30 mouse cellular contexts compared by ENCODE assay signal in the genomic region with DNA sequence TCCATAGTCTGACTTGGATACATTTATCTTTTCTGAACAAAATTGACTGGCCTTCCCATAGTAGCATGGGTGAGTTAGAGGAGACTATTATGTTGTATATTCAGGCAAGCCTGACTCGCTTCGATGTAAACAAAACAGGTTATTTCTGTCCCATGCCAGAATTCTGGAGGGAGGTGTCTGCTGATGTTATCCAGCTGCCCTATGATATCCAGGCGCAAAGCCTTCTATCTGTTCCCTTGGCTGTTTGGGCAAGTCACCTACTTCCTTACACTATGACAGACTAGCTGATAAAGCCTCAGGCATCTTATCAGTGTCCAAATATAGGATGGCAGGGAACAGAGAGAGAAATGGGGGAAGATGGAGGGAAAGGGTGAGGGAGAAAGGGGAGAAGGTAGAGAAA. TPM values are rescaled to one million over a fixed set of nuclear protein-coding genes. Genes with fewer than 3 reads are reported as not detected.
DNase-seq lines count a peak whose midpoint lies in the region; ATAC-seq and TF ChIP-seq lines count a peak whose summit lies in the region.
"Had no signal": no experiment of that assay in that cellular context is flagged by ENCODE, and none has a peak within 500 bp of the region (broad histone marks: within the 10 kb centered on the region; RNA-seq: fewer than 3 reads in every experiment).

No protein-coding gene starts in this region.

- TF ChIP-seq POLR2A in MEL (IDR thresholded peaks at IDR 0.05; ENCODE audit: control insufficient read depth in 1 of 2, insufficient read depth in 1 of 2, low read depth in 1 of 2, low read length in 2 of 2, poor library complexity in 1 of 2), result no peak

- no peak for DNase-seq in MEL (ENCODE audit: low read depth, low spot score)
- peak; percentile 87 for DNase-seq in heart, embryonic 10.5 days (ENCODE audit: low spot score)
- DNase-seq in heart, postnatal 0 days (ENCODE audit: low spot score), result peak; percentile 62
- DNase-seq in lung, postnatal 0 days (ENCODE audit: low spot score), result peak; percentile 7
- no peak for DNase-seq in stomach, postnatal 0 days (ENCODE audit: low spot score)
- DNase-seq in layer of hippocampus, adult 2 months (ENCODE audit: low spot score in 2 of 2), result no peak
- DNase-seq in gastrocnemius, postnatal 25 days, result no peak
- no peak for DNase-seq in gastrocnemius, postnatal 4 days (ENCODE audit: low spot score in 2 of 2)
- DNase-seq: adrenal gland, postnatal 36 days; cerebellum, adult 2 months; cerebellum, postnatal 36 days; gastrocnemius, postnatal 10 days; kidney, adult 11 months; kidney, postnatal 10 days; right cerebral cortex, postnatal 25 days had no signal

- H3K27me3 ChIP-seq in MEL (ENCODE audit: control insufficient read depth in 1 of 2, insufficient read depth in 2 of 2, low read length in 2 of 2), result no peaks in the 10 kb centered on the region
- no peaks in the 10 kb centered on the region for H3K27me3 ChIP-seq in heart, embryonic 10.5 days (ENCODE audit: insufficient read depth, poor library complexity, severe bottlenecking)
- H3K27me3 ChIP-seq in heart, postnatal 0 days (ENCODE audit: control insufficient read depth, insufficient read depth, low read length), result no peaks in the 10 kb centered on the region
- no peaks in the 10 kb centered on the region for H3K27me3 ChIP-seq in lung, postnatal 0 days (replicated peaks; ENCODE audit: insufficient read depth, low read length)
- no peaks in the 10 kb centered on the region for H3K27me3 ChIP-seq in stomach, postnatal 0 days (ENCODE audit: control insufficient read depth, insufficient read depth, low read length)
- H3K27me3 ChIP-seq: embryonic facial prominence, embryonic 12.5 days; forebrain, embryonic 13.5 days; limb, embryonic 15.5 days; liver, embryonic 15.5 days; midbrain, embryonic 13.5 days had no signal

- H3K4me3 ChIP-seq in MEL (ENCODE audit: control insufficient read depth in 1 of 2, insufficient read depth in 1 of 2, low read depth in 2 of 2, low read length in 2 of 2), result no peak overlapping the region
- no peak overlapping the region for H3K4me3 ChIP-seq in heart, embryonic 10.5 days
- no peak overlapping the region for H3K4me3 ChIP-seq in heart, postnatal 0 days (ENCODE audit: low read depth, low read length)
- H3K4me3 ChIP-seq in lung, postnatal 0 days (ENCODE audit: low read depth, low read length), result no peak overlapping the region
- no peak overlapping the region for H3K4me3 ChIP-seq in stomach, postnatal 0 days (ENCODE audit: low read depth, low read length)
- H3K4me3 ChIP-seq in layer of hippocampus, adult 2 months, result no peak overlapping the region
- H3K4me3 ChIP-seq: embryonic facial prominence, embryonic 12.5 days; erythroblast, embryonic 14.5 days; forebrain, embryonic 13.5 days; limb, embryonic 15.5 days; liver, embryonic 15.5 days; midbrain, embryonic 13.5 days; myocyte had no signal

- ATAC-seq in heart, postnatal 0 days (ENCODE audit: insufficient read depth, low read depth), result peak; percentile 95
- no peak for ATAC-seq in lung, postnatal 0 days
- ATAC-seq in stomach, postnatal 0 days (ENCODE audit: low FRiP score, low TSS enrichment), result no peak
- ATAC-seq: forebrain, embryonic 13.5 days; midbrain, embryonic 13.5 days had no signal

- TF ChIP-seq RAD21 in MEL (IDR thresholded peaks at IDR 0.05; ENCODE audit: low read depth, low read length), result no peak

- H3K9ac ChIP-seq in MEL (ENCODE audit: control insufficient read depth, low read depth, low read length, poor library complexity, severe bottlenecking), result no peak overlapping the region
- no peak overlapping the region for H3K9ac ChIP-seq in heart, postnatal 0 days (replicated peaks; ENCODE audit: low read depth, low read length)
- H3K9ac ChIP-seq in lung, postnatal 0 days (replicated peaks; ENCODE audit: low read depth), result no peak overlapping the region
- H3K9ac ChIP-seq in stomach, postnatal 0 days (ENCODE audit: low read length), result no peak overlapping the region
- H3K9ac ChIP-seq: embryonic facial prominence, embryonic 12.5 days; forebrain, embryonic 13.5 days; limb, embryonic 15.5 days; liver, embryonic 15.5 days; midbrain, embryonic 13.5 days had no signal

- no peak overlapping the region for H3K27ac ChIP-seq in MEL (ENCODE audit: control insufficient read depth, low read depth, low read length)
- H3K27ac ChIP-seq in heart, embryonic 10.5 days, result peak overlapping the region; percentile 83
- peak overlapping the region; percentile 71 for H3K27ac ChIP-seq in heart, postnatal 0 days (ENCODE audit: low read depth)
- H3K27ac ChIP-seq in lung, postnatal 0 days (ENCODE audit: low read length), result no peak overlapping the region
- H3K27ac ChIP-seq in stomach, postnatal 0 days (replicated peaks), result no peak overlapping the region
- no peak overlapping the region for H3K27ac ChIP-seq in layer of hippocampus, adult 2 months
- H3K27ac ChIP-seq: embryonic facial prominence, embryonic 12.5 days; forebrain, embryonic 13.5 days; limb, embryonic 15.5 days; liver, embryonic 15.5 days; midbrain, embryonic 13.5 days had no signal

- no peak for TF ChIP-seq CTCF in MEL (IDR thresholded peaks at IDR 0.05 in 2 of 3, conservative IDR thresholded peaks at IDR 0.05 in 1 of 3; ENCODE audit: control insufficient read depth in 1 of 3, insufficient read depth in 1 of 3, low read depth in 2 of 3, low read length in 3 of 3, poor library complexity in 1 of 3, severe bottlenecking in 1 of 3)
- TF ChIP-seq CTCF in heart, postnatal 0 days (IDR thresholded peaks at IDR 0.05; ENCODE audit: low read depth), result no peak
- no peak for TF ChIP-seq CTCF in lung, postnatal 0 days (IDR thresholded peaks at IDR 0.05)
- TF ChIP-seq CTCF in stomach, postnatal 0 days (IDR thresholded peaks at IDR 0.05; ENCODE audit: low read depth), result no peak
- no peak for TF ChIP-seq CTCF in layer of hippocampus, adult 2 months (conservative IDR thresholded peaks at IDR 0.05)

- H3K36me3 ChIP-seq in MEL (ENCODE audit: control insufficient read depth in 1 of 2, insufficient read depth in 2 of 2, low read length in 2 of 2), result no peaks in the 10 kb centered on the region
- H3K36me3 ChIP-seq in heart, embryonic 10.5 days, result no peaks in the 10 kb centered on the region
- H3K36me3 ChIP-seq in heart, postnatal 0 days (replicated peaks; ENCODE audit: control insufficient read depth, insufficient read depth, low read length), result no peaks in the 10 kb centered on the region
- no peaks in the 10 kb centered on the region for H3K36me3 ChIP-seq in lung, postnatal 0 days (ENCODE audit: insufficient read depth, low read length)
- no peaks in the 10 kb centered on the region for H3K36me3 ChIP-seq in stomach, postnatal 0 days (ENCODE audit: control insufficient read depth, insufficient read depth, low read length)
- H3K36me3 ChIP-seq: embryonic facial prominence, embryonic 12.5 days; G1E; limb, embryonic 15.5 days; liver, embryonic 15.5 days; midbrain, embryonic 13.5 days had no signal

- WGBS in heart, embryonic 10.5 days, result 15% methylated on average over 3 of the region's 3 CpGs
- WGBS in heart, postnatal 0 days, result 15% methylated on average over 3 of the region's 3 CpGs
- WGBS in lung, postnatal 0 days, result 49% methylated on average over 3 of the region's 3 CpGs
- WGBS in stomach, postnatal 0 days, result 44% methylated on average over 3 of the region's 3 CpGs

- peak; percentile 8 to 24; a peak in 1 of 4 replicates for TF ChIP-seq EP300 in MEL (IDR thresholded peaks at IDR 0.05; ENCODE audit: low read depth in 1 of 2, low read length in 2 of 2)
- peak; percentile 88 for TF ChIP-seq EP300 in heart, postnatal 0 days (IDR thresholded peaks at IDR 0.05; ENCODE audit: low read depth)
- TF ChIP-seq EP300 in lung, postnatal 0 days (IDR thresholded peaks at IDR 0.05), result no peak
- no peak for TF ChIP-seq EP300 in stomach, postnatal 0 days (optimal IDR thresholded peaks at IDR 0.05)

- H3K4me2 ChIP-seq in heart, postnatal 0 days (ENCODE audit: low read depth, low read length), result peak overlapping the region; percentile 13; the same call in 1 of the 2 replicates
- no peak overlapping the region for H3K4me2 ChIP-seq in lung, postnatal 0 days (replicated peaks; ENCODE audit: low read depth, low read length)
- no peak overlapping the region for H3K4me2 ChIP-seq in stomach, postnatal 0 days (replicated peaks; ENCODE audit: low read depth)
- H3K4me2 ChIP-seq: embryonic facial prominence, embryonic 12.5 days; forebrain, embryonic 13.5 days; limb, embryonic 15.5 days; liver, embryonic 15.5 days; midbrain, embryonic 13.5 days had no signal

- peaks cover 0 to 2% of the 10 kb centered on the region in 2 experiments; a peak in 1 of 4 replicates for H3K4me1 ChIP-seq in MEL (ENCODE audit: control insufficient read depth in 1 of 2, insufficient read depth in 2 of 2, low read length in 2 of 2)
- peaks cover 19% of the 10 kb centered on the region; the same call in 1 of the 2 replicates for H3K4me1 ChIP-seq in heart, embryonic 10.5 days
- peaks cover 17% of the 10 kb centered on the region; the same call in 1 of the 2 replicates for H3K4me1 ChIP-seq in heart, postnatal 0 days (ENCODE audit: control insufficient read depth, insufficient read depth)
- H3K4me1 ChIP-seq in lung, postnatal 0 days (ENCODE audit: insufficient read depth, low read depth, low read length), result no peaks in the 10 kb centered on the region
- H3K4me1 ChIP-seq in stomach, postnatal 0 days (replicated peaks; ENCODE audit: control insufficient read depth, insufficient read depth), result no peaks in the 10 kb centered on the region
- H3K4me1 ChIP-seq: embryonic facial prominence, embryonic 12.5 days; forebrain, embryonic 13.5 days; limb, embryonic 15.5 days; liver, embryonic 15.5 days; midbrain, embryonic 13.5 days had no signal

- H3K9me3 ChIP-seq in MEL (replicated peaks; ENCODE audit: insufficient read depth, low read length), result no peaks in the 10 kb centered on the region
- no peaks in the 10 kb centered on the region for H3K9me3 ChIP-seq in heart, embryonic 10.5 days
- H3K9me3 ChIP-seq in heart, postnatal 0 days (replicated peaks; ENCODE audit: control insufficient read depth, low read length), result no peaks in the 10 kb centered on the region
- H3K9me3 ChIP-seq in lung, postnatal 0 days (ENCODE audit: low read length), result no peaks in the 10 kb centered on the region
- no peaks in the 10 kb centered on the region for H3K9me3 ChIP-seq in stomach, postnatal 0 days (ENCODE audit: control insufficient read depth, low read length)
- H3K9me3 ChIP-seq: embryonic facial prominence, embryonic 12.5 days; forebrain, embryonic 13.5 days; G1E; limb, embryonic 15.5 days; liver, embryonic 15.5 days; midbrain, embryonic 13.5 days had no signal

- no peaks in the 10 kb centered on the region for H3K79me2 ChIP-seq in MEL (ENCODE audit: control insufficient read depth, insufficient read depth, low read length, poor library complexity)

RNA-seq across cellular contexts. Expression of gene Drd3, which starts 18.5 kb away (rescaled TPM):
- total RNA-seq in MEL (2012; rRNA removed), result not detected in 2 replicates
- polyA plus RNA-seq in MEL (2012; ENCODE audit: insufficient read depth in 1 of 2, insufficient read length in 2 of 2, low read depth in 1 of 2, low replicate concordance in 2 of 2, missing spikeins in 1 of 2), result not detected
- polyA plus RNA-seq in heart, embryonic 10.5 days (2016; fragmentation: Nextera tagmentation; extraction: Ambion mirVana), result not detected in 2 replicates
- 0.46 TPM in 1 of 2 replicates, not detected in the other for total RNA-seq in heart, postnatal 0 days (2014; rRNA removed; ENCODE audit: low replicate concordance)
- not detected in 2 replicates for polyA plus RNA-seq in heart, postnatal 0 days (2015; fragmentation: Nextera tagmentation; extraction: Ambion mirVana)
- polyA plus RNA-seq in lung, postnatal 0 days (2015; fragmentation: Nextera tagmentation; extraction: Ambion mirVana), result not detected in 2 replicates
- 0.24 and 0.27 TPM in 2 replicates for polyA plus RNA-seq in stomach, postnatal 0 days (2015; fragmentation: Nextera tagmentation; extraction: Ambion mirVana)
- total RNA-seq in layer of hippocampus, adult 2 months (2021), result under 1 TPM in 1 of 2 experiments, not detected in 1; 0.29 TPM
- not detected for total RNA-seq in gastrocnemius, postnatal 25 days (2021)
- total RNA-seq in gastrocnemius, postnatal 4 days (2021), result not detected
- total RNA-seq: adrenal gland, postnatal 36 days; G1E; gastrocnemius, postnatal 10 days; layer of hippocampus, adult 18-20 months; megakaryocyte, adult 5-6 weeks had no signal
- polyA plus RNA-seq: embryonic facial prominence, embryonic 12.5 days; erythroblast, embryonic 14.5 days; G1E; hindbrain, embryonic 11.5 days; liver, embryonic 15.5 days; midbrain, embryonic 13.5 days; myocyte; neural tube, embryonic 14.5 days; spleen, adult 2 months; stomach, embryonic 14.5 days; thymus, postnatal 0 days had no signal

Comparison
In these comparisons a context has a peak if more than half of its experiments do, and no peak if none do; other contexts are left out.
1. DNase-seq: peak in heart, embryonic 10.5 days (single experiment), heart, postnatal 0 days (single experiment) and lung, postnatal 0 days (single experiment); none in MEL (single experiment), stomach, postnatal 0 days (single experiment), layer of hippocampus, adult 2 months (0 of 2), gastrocnemius, postnatal 25 days (single experiment) and gastrocnemius, postnatal 4 days (0 of 2).
2. H3K27ac ChIP-seq: peak in heart, embryonic 10.5 days (single experiment) and heart, postnatal 0 days (single experiment); none in MEL (single experiment), lung, postnatal 0 days (single experiment), stomach, postnatal 0 days (single experiment) and layer of hippocampus, adult 2 months (single experiment).